Mouse (Mus musculus) heart, adult 11 months (tissue): ENCODE data around the gene Clec4a3.
A peak's percentile ranks its signal among the peaks of the same experiment; 100 is the strongest.
"Not testable (repeated sequence)": the region's sequence is repeated elsewhere in the genome, so short reads cannot be mapped to it uniquely, and the experiment has no call there.

Experiments used
- DNase-seq: peaks from one replicate; pipeline ENCODE4 v3.0.0; 2022

Gene Clec4a3

GRCm38 (mm10) chr6:122952401-122952800, at the start of gene Clec4a3:
TSS of gene Clec4a3 (plus strand) at chr6:122952515.
- DNase-seq, result peak; percentile 97

- DNase-seq, result no peak
These were observed 32.4 kb upstream of the Clec4a3 start for GRCm38 (mm10) chr6:122919922-122920321.

- peak; percentile 94 for DNase-seq
These were observed 30.9 kb upstream of the Clec4a3 start, which contains the start of gene Clec4a1 for GRCm38 (mm10) chr6:122921451-122921850. TSS of gene Clec4a1 (plus strand) at chr6:122921848.

GRCm38 (mm10) chr6:122934845-122935244, 17.5 kb upstream of the Clec4a3 start:
- DNase-seq, result no peak

GRCm38 (mm10) chr6:122939618-122940017, 12.7 kb upstream of the Clec4a3 start:
- DNase-seq, result peak; percentile 92

GRCm38 (mm10) chr6:122946760-122947159, 5.6 kb upstream of the Clec4a3 start:
- DNase-seq, result peak; percentile 87

GRCm38 (mm10) chr6:122964562-122964961, 12.2 kb downstream of the Clec4a3 start:
- no peak for DNase-seq

GRCm38 (mm10) chr6:122969048-122969447, 16.7 kb downstream of the Clec4a3 start:
- DNase-seq, result peak; percentile 29

GRCm38 (mm10) chr6:122989876-122990437, 37.6 kb downstream of the Clec4a3 start, which contains the start of gene Clec4a4:
TSS of gene Clec4a4 (plus strand) at chr6:122990367.
- peak; percentile 59 for DNase-seq

GRCm38 (mm10) chr6:123004696-123005095, 52.4 kb downstream of the Clec4a3 start:
- not testable (repeated sequence) for DNase-seq

- DNase-seq, result peak; percentile 73
These were observed 53.3 kb downstream of the Clec4a3 start for GRCm38 (mm10) chr6:123005591-123005990.
